Mouse (Mus musculus) liver, postnatal 0 days (tissue): ENCODE measurements around the gene Camk2g.
A peak's percentile ranks its signal among the peaks of the same experiment; 100 is the strongest.

Experiments
- CTCF ChIP-seq: sonication (generic); IDR thresholded peaks from 2 replicates; pipeline ENCODE4 v1.5.1; 2016; ENCODE audit warnings: antibody characterized with exemption, low read depth
- EP300 ChIP-seq: IDR thresholded peaks from 2 replicates; pipeline ENCODE4 v1.6.1; 2016; ENCODE audit warnings: antibody characterized with exemption, low read depth, mild to moderate bottlenecking

- TF ChIP-seq EP300 (no peak), CTCF (0 out of 2 replicates have a peak, but pooled peaks have one; percentile 14)
These were observed at the start of gene Camk2g for GRCm38 (mm10) chr14:20793758-20794531.
